Mouse (Mus musculus) G1E (cell line): Measurements from ENCODE around the gene Gm13178. TPM values are rescaled to one million over a fixed set of nuclear protein-coding genes. Genes with fewer than 3 reads are reported as not detected.

ENCODE experiments used
- ATAC-seq: 2 replicates; pipeline ENCODE4 v1.8.0; 2016; ENCODE audit warnings: mild to moderate bottlenecking; ENCODE audit not compliant: insufficient number of reproducible peaks, poor library complexity, low FRiP score, severe bottlenecking; ENCODE audit errors: extremely low read depth
- DNase-seq: peaks from one replicate; pipeline ENCODE4 v3.0.0; 2012; ENCODE audit warnings: low spot score
- H3K27me3 ChIP-seq: 2 replicates; pipeline ENCODE4 v1.6.1; 2012; ENCODE audit warnings: mild to moderate bottlenecking, low read length, inconsistent platforms; ENCODE audit not compliant: insufficient read depth
- H3K36me3 ChIP-seq: replicated peaks from 2 replicates; pipeline ENCODE3; 2012; ENCODE audit warnings: mild to moderate bottlenecking, inconsistent platforms
- H3K4me1 ChIP-seq: 2 replicates; pipeline ENCODE4 v1.6.1; 2012; ENCODE audit warnings: low read depth, low read length, inconsistent platforms, mixed read lengths; ENCODE audit not compliant: insufficient read depth
- H3K4me3 ChIP-seq: 2 replicates; pipeline ENCODE4 v1.5.1; 2012; ENCODE audit warnings: low read depth, mild to moderate bottlenecking, inconsistent platforms, low read length, moderate library complexity, mixed read lengths
- H3K9me3 ChIP-seq: replicated peaks from 2 replicates; pipeline ENCODE4 v1.6.1; 2012; ENCODE audit warnings: inconsistent platforms
- CTCF ChIP-seq: IDR thresholded peaks from 2 replicates; pipeline ENCODE4 v1.5.1; 2012; ENCODE audit warnings: low read depth, low read length, inconsistent platforms, mixed read lengths
- GATA1 ChIP-seq: IDR thresholded peaks from 2 replicates; pipeline ENCODE4 v1.6.1; 2012; ENCODE audit warnings: borderline replicate concordance, low read length, inconsistent platforms, mixed read lengths
- GATA2 ChIP-seq: IDR thresholded peaks from 2 replicates; pipeline ENCODE4 v1.6.1; 2012; ENCODE audit warnings: low read depth, low read length, inconsistent platforms, borderline replicate concordance
- POLR2AphosphoS5 ChIP-seq: IDR thresholded peaks from 2 replicates; pipeline ENCODE4 v1.6.1; 2012; ENCODE audit warnings: low read depth, low read length, inconsistent platforms; ENCODE audit not compliant: insufficient replicate concordance
- TAL1 ChIP-seq: conservative IDR thresholded peaks from 2 replicates; pipeline ENCODE4 v1.6.1; 2012; ENCODE audit warnings: low read depth, low read length, inconsistent platforms, mixed read lengths
- polyA plus RNA-seq: library from polyadenylated mRNA; stranded (reverse); fragments of >175 nt; gene quantifications from 2 replicates; pipeline ENCODE4 v1.2.3, GENCODE M21; 2012
- total RNA-seq, 2 experiments: library from RNA; stranded (forward) in 1 of 2; stranded (reverse) in 1 of 2; fragments of 200-1000 nt in 1 of 2; fragments of >200 nt in 1 of 2; fragmentation: Nextera tagmentation in 1 of 2; gene quantifications; 2 replicates each; pipeline ENCODE4 v1.2.3; 2014 to 2017

Gene Gm13178
- total RNA-seq (2014; fragmentation: Nextera tagmentation): not detected in 2 replicates
- total RNA-seq (2017): 0.11 TPM in 1 of 2 replicates, not detected in the other
- not detected in 2 replicates for polyA plus RNA-seq

DNA sequence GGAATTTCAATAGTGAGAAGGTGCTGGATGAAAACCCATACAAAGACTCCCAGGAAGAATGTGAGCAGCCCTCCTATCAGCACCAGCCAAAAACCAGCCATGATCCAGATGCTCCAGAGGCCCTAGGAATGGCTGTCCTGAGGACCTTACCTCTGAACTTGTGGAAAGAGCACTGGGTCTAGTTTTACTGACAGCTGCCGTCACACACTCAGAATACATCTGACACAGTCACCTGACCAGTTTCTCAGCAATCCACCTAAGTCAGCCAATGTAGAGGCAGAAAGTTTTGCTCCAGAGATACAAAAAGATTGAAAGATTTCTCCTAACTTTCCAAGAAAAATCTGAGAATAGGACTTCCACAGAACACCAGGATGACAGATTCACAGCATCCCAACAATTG, at the start of gene Gm13178:
TSS of gene Gm13178 (minus strand) at position 101 of the 400 bp plus-strand sequence.
- H3K36me3 ChIP-seq: no peaks in the 10 kb centered on the region
- TF ChIP-seq GATA1 (no peak), CTCF (no peak), POLR2AphosphoS5 (no peak), TAL1 (no peak), GATA2 (no peak)
- ATAC-seq (no peak), DNase-seq (no peak)
- H3K27me3 ChIP-seq: no peaks in the 10 kb centered on the region
- H3K9me3 ChIP-seq: peaks cover 16% of the 10 kb centered on the region
- no peaks in the 10 kb centered on the region for H3K4me1 ChIP-seq
- H3K4me3 ChIP-seq: no peak within 1 kb of the TSS

DNA sequence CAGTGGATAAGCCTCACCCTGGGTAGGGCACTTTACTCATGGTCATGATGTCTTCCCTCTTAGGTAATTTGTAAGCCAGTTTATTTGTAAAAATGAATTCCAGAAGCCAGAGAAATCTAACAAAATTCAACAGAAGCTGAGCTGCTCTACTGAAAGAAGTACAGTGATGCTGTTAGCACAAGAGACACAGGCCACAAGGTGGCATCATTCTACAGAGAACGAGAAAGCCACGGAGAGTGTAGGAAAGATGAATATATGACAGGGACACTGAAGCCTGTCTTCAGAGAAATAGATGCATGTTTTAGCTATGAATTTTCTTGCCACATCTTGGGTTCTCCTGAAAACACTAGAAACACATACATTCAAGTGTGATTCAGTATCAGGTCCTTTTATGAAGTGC, 44.5 kb upstream of the Gm13178 start:
- Histone ChIP-seq H3K4me1 (no peaks in the 10 kb centered on the region), H3K36me3 (no peaks in the 10 kb centered on the region), H3K27me3 (no peaks in the 10 kb centered on the region), H3K9me3 (no peaks in the 10 kb centered on the region), H3K4me3 (no peak overlapping the region)
- no peak for TF ChIP-seq POLR2AphosphoS5
- TF ChIP-seq TAL1: no peak
- no peak for TF ChIP-seq GATA1
- no peak for TF ChIP-seq GATA2
- TF ChIP-seq CTCF: no peak
- no peak for DNase-seq
- ATAC-seq: no peak

DNA sequence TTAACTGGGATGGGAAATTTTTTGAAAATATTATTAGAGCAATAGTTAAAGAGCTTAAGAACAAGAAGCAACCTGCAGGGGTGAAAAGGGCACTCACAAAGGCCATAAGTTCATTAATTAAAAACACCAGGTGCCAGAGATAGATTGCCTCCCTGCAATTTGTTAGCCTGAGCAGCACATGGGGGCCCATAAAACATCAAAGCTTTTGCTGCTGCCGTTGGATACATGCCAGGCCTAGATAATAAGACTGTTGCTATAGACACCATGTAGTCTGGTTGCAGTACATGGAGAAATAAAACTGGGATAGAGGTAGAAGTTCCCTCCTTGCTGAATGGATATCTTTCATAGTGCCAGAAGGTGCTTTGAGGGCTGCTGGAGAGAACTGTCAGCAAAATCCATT, 27.9 kb upstream of the Gm13178 start:
- no peak for DNase-seq
- no peak for ATAC-seq
- TF ChIP-seq TAL1 (no peak), POLR2AphosphoS5 (no peak)

DNA sequence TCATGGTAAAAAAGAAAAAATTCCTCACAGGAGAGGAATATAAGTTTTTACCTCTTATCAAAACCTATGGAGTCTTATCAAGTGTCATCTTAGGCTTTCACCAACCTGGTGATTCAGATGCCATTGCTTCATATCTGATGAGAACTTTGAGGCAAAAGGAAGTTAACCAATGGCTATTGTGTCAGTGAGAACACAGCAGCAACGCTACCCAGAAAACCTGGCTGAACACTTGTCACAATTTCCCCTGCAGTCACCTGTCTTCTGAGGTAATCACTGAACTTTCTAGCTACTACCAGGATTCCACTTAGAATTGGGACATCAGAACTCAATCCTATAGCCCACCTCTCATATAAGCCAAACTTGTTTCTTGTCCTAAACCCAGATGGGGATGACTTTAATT, 1.5 kb downstream of the Gm13178 start:
- DNase-seq: no peak
- no peak for TF ChIP-seq GATA1
- TF ChIP-seq TAL1: no peak
- TF ChIP-seq POLR2AphosphoS5: no peak
- no peak for TF ChIP-seq GATA2
- TF ChIP-seq CTCF: no peak
- Histone ChIP-seq H3K9me3 (peaks cover 18% of the 10 kb centered on the region), H3K36me3 (no peaks in the 10 kb centered on the region), H3K27me3 (no peaks in the 10 kb centered on the region), H3K4me3 (no peak overlapping the region), H3K4me1 (no peaks in the 10 kb centered on the region)
- ATAC-seq: no peak

More for the DNA sequence above, 27.9 kb upstream of the Gm13178 start:
- Histone ChIP-seq H3K4me1 (no peaks in the 10 kb centered on the region), H3K36me3 (no peaks in the 10 kb centered on the region), H3K4me3 (no peak overlapping the region), H3K27me3 (no peaks in the 10 kb centered on the region), H3K9me3 (no peaks in the 10 kb centered on the region)

DNA sequence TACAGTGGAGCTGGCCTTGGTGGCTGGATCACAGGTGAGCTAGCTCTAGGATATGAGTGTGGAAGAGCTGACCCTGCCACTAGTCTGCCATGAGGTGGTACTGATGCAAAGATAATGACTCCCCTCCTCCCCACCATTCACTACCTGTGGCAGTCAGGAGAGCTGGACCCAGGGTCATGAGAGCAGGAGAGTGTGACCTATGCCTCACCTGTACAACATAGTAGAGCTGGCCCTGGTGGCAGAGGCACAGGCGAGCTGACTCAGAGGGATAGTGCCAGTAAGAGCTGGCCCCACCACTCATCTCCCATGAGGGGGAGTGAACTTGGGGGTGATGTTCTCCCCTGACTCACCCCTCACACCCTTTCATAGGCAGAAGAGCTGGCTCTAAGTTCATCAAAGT, 2.9 kb downstream of the Gm13178 start:
- Histone ChIP-seq H3K36me3 (no peaks in the 10 kb centered on the region), H3K4me1 (no peaks in the 10 kb centered on the region), H3K27me3 (no peaks in the 10 kb centered on the region), H3K9me3 (peaks cover 18% of the 10 kb centered on the region), H3K4me3 (no peak overlapping the region)
- no peak for DNase-seq
- no peak for TF ChIP-seq GATA1
- no peak for TF ChIP-seq GATA2
- no peak for ATAC-seq

DNA sequence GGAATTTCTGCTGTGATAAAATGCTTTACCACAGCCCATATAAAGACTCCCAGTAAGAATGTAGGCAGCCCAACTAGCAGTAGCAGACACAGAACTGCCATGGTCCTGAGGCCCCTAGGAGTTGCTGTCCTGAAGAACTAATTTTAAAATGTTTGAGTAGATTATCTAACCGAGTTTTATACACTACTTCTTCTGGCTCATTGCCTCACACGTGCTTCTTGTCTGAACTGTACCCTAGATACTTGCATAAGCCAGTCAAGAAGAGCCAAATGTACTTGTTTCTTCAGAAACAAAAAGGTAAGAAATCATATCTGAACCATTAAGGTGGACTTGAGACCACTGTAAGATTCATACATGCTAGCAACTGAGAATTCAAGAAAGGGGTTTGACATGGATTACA, 34.9 kb downstream of the Gm13178 start, which contains the start of gene Gm436:
TSS of gene Gm436 (minus strand) at position 101 of the 400 bp plus-strand sequence.
- TF ChIP-seq GATA2: no peak
- TF ChIP-seq POLR2AphosphoS5: no peak
- TF ChIP-seq TAL1: no peak
- no peak for TF ChIP-seq CTCF
- TF ChIP-seq GATA1: no peak
- Histone ChIP-seq H3K9me3 (peaks cover 5% of the 10 kb centered on the region; the same call in 1 of the 2 replicates), H3K27me3 (no peaks in the 10 kb centered on the region), H3K4me1 (no peaks in the 10 kb centered on the region), H3K36me3 (no peaks in the 10 kb centered on the region), H3K4me3 (no peak within 1 kb of the TSS)
- ATAC-seq: no peak
- no peak for DNase-seq

Other genes with a start within 250 kb of the Gm13178 start
- gene 9430007A20Rik, start 201.6 kb downstream of the Gm13178 start, total RNA-seq (2014; fragmentation: Nextera tagmentation): not detected in 2 replicates
- gene 9430007A20Rik, start 201.6 kb downstream of the Gm13178 start, total RNA-seq (2017): not detected in 2 replicates
- gene 9430007A20Rik, start 201.6 kb downstream of the Gm13178 start, polyA plus RNA-seq: not detected in 2 replicates
- not detected in 2 replicates for gene Gm13124, start 156.3 kb downstream of the Gm13178 start, total RNA-seq (2014; fragmentation: Nextera tagmentation)
- gene Gm13124, start 156.3 kb downstream of the Gm13178 start, total RNA-seq (2017): 0.16 TPM in 1 of 2 replicates, not detected in the other
- gene Gm13124, start 156.3 kb downstream of the Gm13178 start, polyA plus RNA-seq: not detected in 2 replicates
- gene Aadacl4, start 107.7 kb downstream of the Gm13178 start, total RNA-seq (2014; fragmentation: Nextera tagmentation): not detected in 2 replicates
- 0.16 TPM in 1 of 2 replicates, not detected in the other for gene Aadacl4, start 107.7 kb downstream of the Gm13178 start, total RNA-seq (2017)
- not detected in 2 replicates for gene Aadacl4, start 107.7 kb downstream of the Gm13178 start, polyA plus RNA-seq
- not detected in 2 replicates for gene Gm436, start 35.0 kb downstream of the Gm13178 start, total RNA-seq (2014; fragmentation: Nextera tagmentation)
- not detected in 2 replicates for gene Gm436, start 35.0 kb downstream of the Gm13178 start, total RNA-seq (2017)
- not detected in 2 replicates for gene Gm436, start 35.0 kb downstream of the Gm13178 start, polyA plus RNA-seq
- gene Gm438, start 65.2 kb upstream of the Gm13178 start, total RNA-seq (2014; fragmentation: Nextera tagmentation): not detected in 2 replicates
- 0.11 TPM in 1 of 2 replicates, not detected in the other for gene Gm438, start 65.2 kb upstream of the Gm13178 start, total RNA-seq (2017)
- not detected in 2 replicates for gene Gm438, start 65.2 kb upstream of the Gm13178 start, polyA plus RNA-seq
- 2.4 and 4.4 TPM in 2 replicates for gene Dhrs3, start 171.4 kb upstream of the Gm13178 start, total RNA-seq (2014; fragmentation: Nextera tagmentation)
- gene Dhrs3, start 171.4 kb upstream of the Gm13178 start, total RNA-seq (2017): 20.9 and 22.4 TPM in 2 replicates
- 0.07 and 0.36 TPM in 2 replicates for gene Dhrs3, start 171.4 kb upstream of the Gm13178 start, polyA plus RNA-seq